Mouse (Mus musculus): ENCODE measurements around the gene Msh6. TPM values are rescaled to one million over a fixed set of nuclear protein-coding genes. Genes with fewer than 3 reads are reported as not detected.
"Not testable (repeated sequence)": the region's sequence is repeated elsewhere in the genome, so short reads cannot be mapped to it uniquely, and the experiment has no call there.

Gene Msh6
- polyA plus RNA-seq, 1 experiment from 2014 or later, result 8.4 TPM

DNA sequence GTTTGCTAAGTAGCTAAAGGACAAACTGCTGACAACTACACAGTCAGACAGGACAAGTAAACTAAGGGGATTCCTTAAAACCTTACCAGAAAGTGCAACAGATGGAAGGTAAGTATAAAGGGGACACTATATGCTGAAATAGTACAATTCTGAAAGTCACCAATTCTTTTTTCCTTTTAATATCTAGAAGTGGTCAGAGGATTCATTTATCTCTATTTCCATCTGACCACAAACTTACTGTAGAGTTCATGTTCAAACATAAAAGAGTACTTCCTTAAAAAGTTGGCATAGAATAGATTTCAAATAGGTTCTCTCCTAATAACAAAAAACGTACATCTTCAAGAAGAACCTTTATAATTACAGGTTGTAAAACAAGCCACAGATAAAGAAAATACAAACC, 18.5 kb downstream of the Msh6 start:
- H3K4me1 ChIP-seq (ENCODE audit: insufficient read depth, low read depth, low read length), result no peaks in the 10 kb centered on the region
- TF ChIP-seq CTCF (IDR thresholded peaks at IDR 0.05) (no peak), EP300 (IDR thresholded peaks at IDR 0.05) (no peak)
- H3K9me3 ChIP-seq (ENCODE audit: low read length), result no peaks in the 10 kb centered on the region
- no peak for DNase-seq (ENCODE audit: low spot score)
- H3K4me2 ChIP-seq (replicated peaks; ENCODE audit: low read depth, low read length), result no peak overlapping the region
- H3K4me3 ChIP-seq (ENCODE audit: low read depth, low read length), result no peak overlapping the region
- no peak for ATAC-seq
- H3K27ac ChIP-seq (ENCODE audit: low read length), result no peak overlapping the region
- 57% methylated on average over 1 of the region's 1 CpGs for WGBS
- H3K27me3 ChIP-seq (replicated peaks; ENCODE audit: insufficient read depth, low read length), result no peaks in the 10 kb centered on the region
- no peak overlapping the region for H3K9ac ChIP-seq (replicated peaks; ENCODE audit: low read depth)
- H3K36me3 ChIP-seq (ENCODE audit: insufficient read depth, low read length), result peaks cover 49% of the 10 kb centered on the region; the same call in 1 of the 2 replicates

DNA sequence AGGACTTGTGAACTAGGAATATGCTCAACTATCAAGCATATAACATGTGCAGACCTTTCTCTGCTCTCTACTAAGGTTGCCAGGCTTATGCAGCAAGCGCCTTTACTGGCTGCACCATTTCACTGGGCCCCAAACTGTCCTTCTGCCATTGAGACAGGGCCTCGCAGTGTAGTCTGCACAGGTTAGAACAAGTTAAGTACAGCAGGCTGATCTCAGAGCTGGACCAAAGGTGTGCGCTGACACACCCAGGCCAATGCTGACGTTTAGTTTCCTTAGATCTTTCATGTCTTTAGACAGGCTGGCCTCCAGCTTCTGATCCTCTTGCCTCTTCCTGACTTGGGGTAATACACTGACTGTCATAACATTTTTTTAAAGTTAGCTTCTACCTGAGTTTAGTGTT, 22.9 kb downstream of the Msh6 start:
- no peak overlapping the region for H3K9ac ChIP-seq (replicated peaks; ENCODE audit: low read depth)
- H3K9me3 ChIP-seq (ENCODE audit: low read length), result no peaks in the 10 kb centered on the region
- H3K4me3 ChIP-seq (ENCODE audit: low read depth, low read length), result no peak overlapping the region
- TF ChIP-seq CTCF (IDR thresholded peaks at IDR 0.05) (no peak), EP300 (IDR thresholded peaks at IDR 0.05) (no peak)
- H3K36me3 ChIP-seq (ENCODE audit: insufficient read depth, low read length), result peaks cover 41% of the 10 kb centered on the region
- H3K27ac ChIP-seq (ENCODE audit: low read length), result no peak overlapping the region
- no peak overlapping the region for H3K4me2 ChIP-seq (replicated peaks; ENCODE audit: low read depth, low read length)
- no peaks in the 10 kb centered on the region for H3K27me3 ChIP-seq (replicated peaks; ENCODE audit: insufficient read depth, low read length)
- H3K4me1 ChIP-seq (ENCODE audit: insufficient read depth, low read depth, low read length), result no peaks in the 10 kb centered on the region
- ATAC-seq (no peak), DNase-seq (ENCODE audit: low spot score) (no peak)
- WGBS, result 85% methylated on average over 4 of the region's 4 CpGs

DNA sequence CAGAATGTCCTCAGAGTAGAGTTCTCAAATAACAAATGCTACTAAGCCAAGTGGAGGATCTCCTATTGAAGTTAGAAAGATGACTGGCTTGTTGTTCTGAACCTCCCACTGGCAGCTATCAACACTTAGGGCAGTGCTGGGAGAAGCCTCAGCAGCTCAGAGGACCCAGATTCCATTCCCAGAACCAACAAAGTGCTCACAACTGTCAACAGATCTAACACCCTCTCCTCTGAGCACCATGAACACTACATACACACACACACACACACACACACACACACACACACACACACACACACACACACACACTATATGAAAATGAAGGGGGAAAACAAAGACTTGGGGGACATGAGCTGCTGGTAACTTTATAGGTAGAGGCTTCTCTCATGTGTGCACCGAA, 30.0 kb downstream of the Msh6 start:
- ATAC-seq (no peak), DNase-seq (ENCODE audit: low spot score) (no peak)
- H3K27me3 ChIP-seq (replicated peaks; ENCODE audit: insufficient read depth, low read length), result no peaks in the 10 kb centered on the region
- H3K9ac ChIP-seq (replicated peaks; ENCODE audit: low read depth), result no peak overlapping the region
- no peaks in the 10 kb centered on the region for H3K9me3 ChIP-seq (ENCODE audit: low read length)
- TF ChIP-seq CTCF (IDR thresholded peaks at IDR 0.05) (no peak), EP300 (IDR thresholded peaks at IDR 0.05) (no peak)
- WGBS, result 91% methylated on average over 1 of the region's 1 CpGs
- no peak overlapping the region for H3K4me3 ChIP-seq (ENCODE audit: low read depth, low read length)
- H3K27ac ChIP-seq (ENCODE audit: low read length), result no peak overlapping the region
- no peaks in the 10 kb centered on the region for H3K4me1 ChIP-seq (ENCODE audit: insufficient read depth, low read depth, low read length)
- H3K36me3 ChIP-seq (ENCODE audit: insufficient read depth, low read length), result peaks cover 16% of the 10 kb centered on the region
- H3K4me2 ChIP-seq (replicated peaks; ENCODE audit: low read depth, low read length), result no peak overlapping the region

DNA sequence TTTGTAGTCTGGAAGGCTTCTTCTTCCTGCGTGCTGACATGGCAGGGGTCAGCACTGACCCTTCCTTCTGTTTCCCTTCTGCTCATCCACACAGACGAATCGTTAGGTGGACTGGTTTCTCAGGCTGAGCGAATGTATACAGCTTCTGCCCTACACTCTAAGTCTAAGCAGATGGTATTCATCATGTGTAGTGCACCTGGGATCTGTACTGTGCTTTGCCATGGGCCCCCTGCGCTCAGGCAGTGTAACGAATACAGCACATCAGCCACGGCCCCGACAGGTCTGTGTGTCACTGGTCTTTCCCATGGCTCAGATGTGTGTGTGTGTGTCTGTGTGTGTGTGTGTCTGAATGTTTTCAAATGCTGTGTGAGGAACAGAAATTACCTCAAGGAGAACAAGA, 32.1 kb downstream of the Msh6 start:
- Histone ChIP-seq H3K9me3 (ENCODE audit: low read length) (no peaks in the 10 kb centered on the region), H3K4me1 (ENCODE audit: insufficient read depth, low read depth, low read length) (no peaks in the 10 kb centered on the region), H3K27ac (ENCODE audit: low read length) (no peak overlapping the region), H3K4me2 (replicated peaks; ENCODE audit: low read depth, low read length) (no peak overlapping the region), H3K4me3 (ENCODE audit: low read depth, low read length) (no peak overlapping the region), H3K36me3 (ENCODE audit: insufficient read depth, low read length) (peaks cover 21% of the 10 kb centered on the region; the same call in 1 of the 2 replicates), H3K9ac (replicated peaks; ENCODE audit: low read depth) (no peak overlapping the region), H3K27me3 (replicated peaks; ENCODE audit: insufficient read depth, low read length) (no peaks in the 10 kb centered on the region)
- ATAC-seq (no peak), DNase-seq (ENCODE audit: low spot score) (no peak)
- no peak for TF ChIP-seq EP300 (IDR thresholded peaks at IDR 0.05)
- TF ChIP-seq CTCF (IDR thresholded peaks at IDR 0.05), result no peak
- 83% methylated on average over 8 of the region's 8 CpGs for WGBS

DNA sequence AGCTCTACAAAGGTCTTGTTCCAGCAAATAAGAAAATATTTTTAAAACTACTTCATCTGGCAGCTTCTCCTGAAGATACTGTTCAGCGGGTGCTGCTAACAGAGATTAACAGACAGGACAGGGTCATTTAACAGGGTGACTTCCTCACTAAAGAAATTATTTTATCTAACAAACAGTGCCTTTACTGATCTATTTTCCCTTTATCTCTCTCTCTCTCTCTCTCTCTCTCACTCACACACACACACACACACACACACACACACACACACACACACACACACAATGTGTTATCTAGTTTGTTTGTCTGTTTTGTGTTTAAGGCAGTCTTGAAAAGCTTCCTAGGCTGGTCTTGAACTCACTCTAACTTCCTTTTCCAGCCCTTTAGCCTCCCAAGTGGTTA, 39.6 kb downstream of the Msh6 start:
- Histone ChIP-seq H3K4me2 (replicated peaks; ENCODE audit: low read depth, low read length) (no peak overlapping the region), H3K27me3 (replicated peaks; ENCODE audit: insufficient read depth, low read length) (no peaks in the 10 kb centered on the region), H3K36me3 (ENCODE audit: insufficient read depth, low read length) (peaks cover 23% of the 10 kb centered on the region), H3K4me3 (ENCODE audit: low read depth, low read length) (no peak overlapping the region), H3K4me1 (ENCODE audit: insufficient read depth, low read depth, low read length) (no peaks in the 10 kb centered on the region), H3K27ac (ENCODE audit: low read length) (no peak overlapping the region), H3K9me3 (ENCODE audit: low read length) (no peaks in the 10 kb centered on the region), H3K9ac (replicated peaks; ENCODE audit: low read depth) (no peak overlapping the region)
- 79% methylated on average over 1 of the region's 1 CpGs for WGBS
- ATAC-seq (no peak), DNase-seq (ENCODE audit: low spot score) (no peak)
- TF ChIP-seq EP300 (IDR thresholded peaks at IDR 0.05) (no peak), CTCF (IDR thresholded peaks at IDR 0.05) (no peak)

DNA sequence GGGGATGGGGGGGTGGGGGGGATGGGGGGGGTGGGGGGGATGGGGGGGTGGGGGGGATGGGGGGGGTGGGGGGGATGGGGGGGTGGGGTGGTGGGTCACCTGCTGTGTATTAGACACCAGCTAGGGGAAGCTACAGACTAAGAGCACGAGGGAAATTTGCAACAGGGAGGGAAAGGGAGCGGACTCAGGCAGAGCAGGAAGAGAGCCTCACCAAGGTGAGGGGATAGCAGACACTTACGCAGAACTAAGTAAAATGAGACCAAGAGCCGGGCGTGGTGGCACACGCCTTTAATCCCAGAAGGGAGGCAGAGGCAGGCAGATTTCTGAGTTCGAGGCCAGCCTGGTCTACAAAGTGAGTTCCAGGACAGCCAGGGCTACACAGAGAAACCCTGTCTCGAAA, 41.2 kb downstream of the Msh6 start:
- 96% methylated on average over 8 of the region's 8 CpGs for WGBS
- not testable (repeated sequence) for H3K9ac ChIP-seq (replicated peaks; ENCODE audit: low read depth); H3K4me3 ChIP-seq (ENCODE audit: low read depth, low read length); H3K4me2 ChIP-seq (replicated peaks; ENCODE audit: low read depth, low read length); H3K9me3 ChIP-seq (ENCODE audit: low read length); DNase-seq (ENCODE audit: low spot score); H3K27me3 ChIP-seq (replicated peaks; ENCODE audit: insufficient read depth, low read length); H3K27ac ChIP-seq (ENCODE audit: low read length); ATAC-seq; H3K4me1 ChIP-seq (ENCODE audit: insufficient read depth, low read depth, low read length)
- H3K36me3 ChIP-seq (ENCODE audit: insufficient read depth, low read length), result peaks cover 23% of the 10 kb centered on the region

DNA sequence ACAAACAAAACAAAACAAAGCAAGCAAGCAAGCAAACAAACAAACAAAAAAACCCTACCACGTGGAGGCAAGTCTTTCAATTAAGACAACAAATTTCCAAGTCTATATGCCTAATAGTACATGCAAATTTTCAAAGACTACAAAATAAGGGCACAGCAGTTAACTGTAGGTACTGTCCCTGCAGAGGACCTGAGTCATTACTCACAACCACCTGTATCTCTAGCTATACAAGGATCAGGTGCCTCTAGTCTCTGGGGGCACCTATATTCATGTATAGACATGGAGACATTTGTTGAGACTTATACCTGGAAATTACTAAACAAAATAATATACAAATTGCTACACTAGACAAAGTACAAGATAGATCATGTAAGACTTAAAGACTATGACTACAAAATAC, 49.1 kb downstream of the Msh6 start:
- H3K4me2 ChIP-seq (replicated peaks; ENCODE audit: low read depth, low read length), result no peak overlapping the region
- H3K9me3 ChIP-seq (ENCODE audit: low read length), result no peaks in the 10 kb centered on the region
- no peak overlapping the region for H3K4me3 ChIP-seq (ENCODE audit: low read depth, low read length)
- 79% methylated on average over 1 of the region's 1 CpGs for WGBS
- TF ChIP-seq CTCF (IDR thresholded peaks at IDR 0.05) (no peak), EP300 (IDR thresholded peaks at IDR 0.05) (no peak)
- H3K9ac ChIP-seq (replicated peaks; ENCODE audit: low read depth), result no peak overlapping the region
- H3K27ac ChIP-seq (ENCODE audit: low read length), result no peak overlapping the region
- DNase-seq (ENCODE audit: low spot score) (no peak), ATAC-seq (no peak)
- H3K36me3 ChIP-seq (ENCODE audit: insufficient read depth, low read length), result no peaks in the 10 kb centered on the region
- no peaks in the 10 kb centered on the region for H3K27me3 ChIP-seq (replicated peaks; ENCODE audit: insufficient read depth, low read length)
- H3K4me1 ChIP-seq (ENCODE audit: insufficient read depth, low read depth, low read length), result no peaks in the 10 kb centered on the region

All from lung, postnatal 0 days (tissue).